28 mouse cellular contexts compared by ENCODE assay signal in the genomic region with DNA sequence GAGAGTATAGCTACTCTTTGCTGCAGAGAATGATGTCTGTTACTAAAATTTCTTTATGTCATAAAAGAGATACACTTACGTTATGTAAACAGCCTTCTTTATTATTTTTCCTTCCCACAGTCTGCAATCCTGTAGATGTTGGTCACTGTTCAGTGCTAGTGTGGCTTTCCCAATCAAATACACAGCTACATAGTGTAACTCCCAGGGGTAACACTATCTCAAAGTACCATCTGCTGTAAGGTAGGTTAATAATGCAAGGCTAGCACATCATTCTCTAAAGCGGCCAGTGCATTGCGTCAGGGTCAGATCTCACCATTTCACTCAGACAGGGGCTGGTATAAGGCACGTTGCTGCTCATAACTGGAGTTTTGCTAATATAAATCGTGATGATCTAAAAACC. TPM values are rescaled to one million over a fixed set of nuclear protein-coding genes. Genes with fewer than 3 reads are reported as not detected.
DNase-seq lines count a peak whose midpoint lies in the region; ATAC-seq lines count a peak whose summit lies in the region.
"Had no signal": no experiment of that assay in that cellular context is flagged by ENCODE, and none has a peak within 500 bp of the region (broad histone marks: within the 10 kb centered on the region; RNA-seq: fewer than 3 reads in every experiment).

No protein-coding gene starts in this region.

- no peak for DNase-seq in neural tube, embryonic 11.5 days (ENCODE audit: low spot score)
- DNase-seq in neural tube, embryonic 10.5 days (ENCODE audit: extremely low spot score, low spot score): no peak
- no peak for DNase-seq in liver, embryonic 11.5 days (ENCODE audit: low spot score)
- DNase-seq in left cerebral cortex, adult 11 months (ENCODE audit: low spot score): no peak
- DNase-seq: adrenal gland, adult 8-10 months; adrenal gland, postnatal 14 days; adrenal gland, postnatal 36 days; B cell, adult 2 months; cerebellum, adult 11-12 months; cerebellum, adult 2 months; cerebellum, adult 9-10 months; cerebellum, postnatal 10 days; cerebellum, postnatal 25 days; embryo, embryonic 11 days had no signal

- WGBS in forebrain, embryonic 12.5 days: 83% methylated on average over 5 of the region's 5 CpGs
- 88% methylated on average over 5 of the region's 5 CpGs for WGBS in forebrain, embryonic 13.5 days
- WGBS in neural tube, embryonic 11.5 days: 84% methylated on average over 5 of the region's 5 CpGs
- 53% methylated on average over 5 of the region's 5 CpGs for WGBS in neural tube, embryonic 14.5 days
- WGBS in liver, embryonic 11.5 days: 76% methylated on average over 5 of the region's 5 CpGs

- no peak overlapping the region for H3K4me3 ChIP-seq in forebrain, embryonic 12.5 days (replicated peaks)
- H3K4me3 ChIP-seq in forebrain, embryonic 13.5 days: no peak overlapping the region
- no peak overlapping the region for H3K4me3 ChIP-seq in neural tube, embryonic 11.5 days (ENCODE audit: low read depth, low read length)
- H3K4me3 ChIP-seq in neural tube, embryonic 14.5 days (ENCODE audit: low read depth, low read length): no peak overlapping the region
- no peak overlapping the region for H3K4me3 ChIP-seq in liver, embryonic 11.5 days (ENCODE audit: low read depth, low read length)
- H3K4me3 ChIP-seq: embryonic facial prominence, embryonic 13.5 days; embryonic facial prominence, embryonic 15.5 days; erythroblast, embryonic 14.5 days; forebrain, embryonic 10.5 days had no signal

- peak; percentile 20; the same call in 1 of the 2 replicates for ATAC-seq in forebrain, embryonic 12.5 days (ENCODE audit: low FRiP score)
- no peak for ATAC-seq in forebrain, embryonic 13.5 days
- 0 out of 2 replicates have a peak, but pooled peaks have one; percentile 41 for ATAC-seq in neural tube, embryonic 11.5 days (ENCODE audit: insufficient read depth, low FRiP score, low TSS enrichment)
- peak; percentile 56; the same call in 1 of the 2 replicates for ATAC-seq in neural tube, embryonic 14.5 days (ENCODE audit: low read depth)
- no peak for ATAC-seq in liver, embryonic 11.5 days (replicated peaks; ENCODE audit: low FRiP score)
- ATAC-seq: activated CD4-positive, CD25-positive, alpha-beta regulatory T cell, adult 4 months; CD4-positive, CD25-positive, alpha-beta regulatory T cell, adult 4 months; forebrain, embryonic 14.5 days; forebrain, embryonic 16.5 days; Patski had no signal

- no peaks in the 10 kb centered on the region for H3K4me1 ChIP-seq in forebrain, embryonic 12.5 days
- H3K4me1 ChIP-seq in forebrain, embryonic 13.5 days: no peaks in the 10 kb centered on the region
- no peaks in the 10 kb centered on the region for H3K4me1 ChIP-seq in neural tube, embryonic 11.5 days (ENCODE audit: control insufficient read depth, insufficient read depth, low read length)
- H3K4me1 ChIP-seq in neural tube, embryonic 14.5 days (ENCODE audit: control insufficient read depth, insufficient read depth, low read length): no peaks in the 10 kb centered on the region
- no peaks in the 10 kb centered on the region for H3K4me1 ChIP-seq in liver, embryonic 11.5 days (replicated peaks; ENCODE audit: control insufficient read depth, insufficient read depth, low read length)
- H3K4me1 ChIP-seq: embryonic facial prominence, embryonic 13.5 days; embryonic facial prominence, embryonic 15.5 days; forebrain, embryonic 10.5 days had no signal

- no peak overlapping the region for H3K27ac ChIP-seq in forebrain, embryonic 12.5 days
- no peak overlapping the region for H3K27ac ChIP-seq in forebrain, embryonic 13.5 days
- H3K27ac ChIP-seq in neural tube, embryonic 11.5 days (ENCODE audit: low read depth, low read length): no peak overlapping the region
- no peak overlapping the region for H3K27ac ChIP-seq in neural tube, embryonic 14.5 days (ENCODE audit: low read depth, low read length)
- no peak overlapping the region for H3K27ac ChIP-seq in liver, embryonic 11.5 days (ENCODE audit: low read depth, low read length)
- H3K27ac ChIP-seq: embryonic facial prominence, embryonic 13.5 days; embryonic facial prominence, embryonic 15.5 days; forebrain, embryonic 10.5 days had no signal

- H3K4me2 ChIP-seq in forebrain, embryonic 12.5 days: no peak overlapping the region
- H3K4me2 ChIP-seq in forebrain, embryonic 13.5 days: no peak overlapping the region
- no peak overlapping the region for H3K4me2 ChIP-seq in neural tube, embryonic 11.5 days (ENCODE audit: low read depth)
- H3K4me2 ChIP-seq in neural tube, embryonic 14.5 days (ENCODE audit: low read depth, low read length): no peak overlapping the region
- H3K4me2 ChIP-seq in liver, embryonic 11.5 days: no peak overlapping the region
- H3K4me2 ChIP-seq: embryonic facial prominence, embryonic 13.5 days; embryonic facial prominence, embryonic 15.5 days had no signal

- H3K9ac ChIP-seq in forebrain, embryonic 12.5 days: no peak overlapping the region
- H3K9ac ChIP-seq in forebrain, embryonic 13.5 days: no peak overlapping the region
- no peak overlapping the region for H3K9ac ChIP-seq in neural tube, embryonic 11.5 days (ENCODE audit: low read length)
- no peak overlapping the region for H3K9ac ChIP-seq in neural tube, embryonic 14.5 days (replicated peaks; ENCODE audit: low read depth, low read length)
- no peak overlapping the region for H3K9ac ChIP-seq in liver, embryonic 11.5 days (ENCODE audit: low read depth, low read length)
- H3K9ac ChIP-seq: embryonic facial prominence, embryonic 13.5 days; embryonic facial prominence, embryonic 15.5 days had no signal

- H3K36me3 ChIP-seq in forebrain, embryonic 12.5 days (replicated peaks): no peaks in the 10 kb centered on the region
- H3K36me3 ChIP-seq in forebrain, embryonic 13.5 days (ENCODE audit: poor library complexity, severe bottlenecking): no peaks in the 10 kb centered on the region
- H3K36me3 ChIP-seq in neural tube, embryonic 11.5 days (ENCODE audit: control insufficient read depth, insufficient read depth, low read length): no peaks in the 10 kb centered on the region
- no peaks in the 10 kb centered on the region for H3K36me3 ChIP-seq in neural tube, embryonic 14.5 days (ENCODE audit: control insufficient read depth, insufficient read depth, low read length)
- H3K36me3 ChIP-seq in liver, embryonic 11.5 days (ENCODE audit: control insufficient read depth, insufficient read depth, low read length): no peaks in the 10 kb centered on the region
- H3K36me3 ChIP-seq: embryonic facial prominence, embryonic 13.5 days; embryonic facial prominence, embryonic 15.5 days; forebrain, embryonic 10.5 days; G1E had no signal

- H3K27me3 ChIP-seq in forebrain, embryonic 12.5 days: no peaks in the 10 kb centered on the region
- no peaks in the 10 kb centered on the region for H3K27me3 ChIP-seq in forebrain, embryonic 13.5 days
- H3K27me3 ChIP-seq in neural tube, embryonic 11.5 days (ENCODE audit: control insufficient read depth, insufficient read depth, low read length): no peaks in the 10 kb centered on the region
- H3K27me3 ChIP-seq in neural tube, embryonic 14.5 days (ENCODE audit: control insufficient read depth, insufficient read depth, low read length): no peaks in the 10 kb centered on the region
- H3K27me3 ChIP-seq in liver, embryonic 11.5 days (replicated peaks; ENCODE audit: control insufficient read depth, insufficient read depth, low read length): no peaks in the 10 kb centered on the region
- H3K27me3 ChIP-seq: CH12.LX; embryonic facial prominence, embryonic 13.5 days; embryonic facial prominence, embryonic 15.5 days had no signal

- H3K9me3 ChIP-seq in forebrain, embryonic 12.5 days: no peaks in the 10 kb centered on the region
- no peaks in the 10 kb centered on the region for H3K9me3 ChIP-seq in forebrain, embryonic 13.5 days (replicated peaks)
- no peaks in the 10 kb centered on the region for H3K9me3 ChIP-seq in neural tube, embryonic 11.5 days (ENCODE audit: control insufficient read depth, low read length)
- no peaks in the 10 kb centered on the region for H3K9me3 ChIP-seq in neural tube, embryonic 14.5 days (ENCODE audit: control insufficient read depth, low read length)
- H3K9me3 ChIP-seq in liver, embryonic 11.5 days (ENCODE audit: control insufficient read depth, low read length): no peaks in the 10 kb centered on the region
- H3K9me3 ChIP-seq: embryonic facial prominence, embryonic 13.5 days; embryonic facial prominence, embryonic 15.5 days; forebrain, embryonic 10.5 days; G1E had no signal

RNA-seq across cellular contexts. Expression of gene Prmt6, which starts 31.9 kb away (rescaled TPM):
- polyA plus RNA-seq in forebrain, embryonic 12.5 days (2016; fragmentation: Nextera tagmentation; extraction: Ambion mirVana): 27.2 and 27.8 TPM in 2 replicates
- 21.8 TPM in 2 replicates for polyA plus RNA-seq in forebrain, embryonic 13.5 days (2015; fragmentation: Nextera tagmentation; extraction: Ambion mirVana)
- 35.6 and 36.3 TPM in 2 replicates for polyA plus RNA-seq in neural tube, embryonic 11.5 days (2014; fragmentation: Nextera tagmentation; extraction: Ambion mirVana)
- polyA plus RNA-seq in neural tube, embryonic 14.5 days (2014; fragmentation: Nextera tagmentation; extraction: Ambion mirVana): 22.8 and 28.9 TPM in 2 replicates
- polyA plus RNA-seq in liver, embryonic 11.5 days (2014; fragmentation: Nextera tagmentation; extraction: Ambion mirVana): 19.4 and 20.2 TPM in 2 replicates

Comparison
In these comparisons a context has a peak if more than half of its experiments do, and no peak if none do; other contexts are left out.
1. ATAC-seq: peak in forebrain, embryonic 12.5 days (single experiment), neural tube, embryonic 11.5 days (single experiment) and neural tube, embryonic 14.5 days (single experiment); none in forebrain, embryonic 13.5 days (single experiment) and liver, embryonic 11.5 days (single experiment).